Mouse (Mus musculus): Measurements from ENCODE around the gene Sf1.

The Sf1 gene

GRCm38 (mm10) chr19:6419805-6420310 is 56.4 kb downstream of the Sf1 start:
- no peak for DNase-seq (ENCODE audit: low read depth, low spot score)

- DNase-seq (ENCODE audit: low read depth, low spot score), result no peak
Observed at GRCm38 (mm10) chr19:6420481-6421210, 57.2 kb downstream of the Sf1 start.

GRCm38 (mm10) chr19:6421211-6421590 is 57.7 kb downstream of the Sf1 start:
- DNase-seq (ENCODE audit: low read depth, low spot score), result no peak

- DNase-seq (ENCODE audit: low read depth, low spot score), result no peak
Observed at GRCm38 (mm10) chr19:6422014-6422413, 58.5 kb downstream of the Sf1 start.

DNA sequence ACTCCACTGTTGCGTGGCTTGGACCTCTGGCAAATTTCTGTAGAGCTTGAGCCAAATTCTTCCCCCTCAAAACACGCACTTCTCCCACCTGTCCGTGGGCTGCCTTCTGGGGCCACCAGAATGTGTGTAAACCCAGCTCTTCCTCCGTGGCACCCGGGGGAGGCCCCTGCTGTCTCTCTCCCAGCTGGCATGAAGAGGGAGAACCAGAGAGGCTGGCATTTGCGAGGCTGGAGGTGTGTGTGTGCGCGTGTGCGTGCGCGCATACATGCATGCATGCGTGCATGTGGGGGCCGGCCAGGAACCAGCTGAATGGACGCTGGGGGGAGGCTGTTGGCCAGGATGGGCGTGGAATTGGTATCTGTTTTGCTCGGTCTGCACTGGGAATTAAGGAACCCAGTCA is 59.8 kb downstream of the Sf1 start:
- DNase-seq (ENCODE audit: low read depth, low spot score), result no peak

GRCm38 (mm10) chr19:6424137-6424881 is 60.8 kb downstream of the Sf1 start:
- no peak for DNase-seq (ENCODE audit: low read depth, low spot score)

- no peak for DNase-seq (ENCODE audit: low read depth, low spot score)
Observed at GRCm38 (mm10) chr19:6425595-6425994, 62.1 kb downstream of the Sf1 start.

DNA sequence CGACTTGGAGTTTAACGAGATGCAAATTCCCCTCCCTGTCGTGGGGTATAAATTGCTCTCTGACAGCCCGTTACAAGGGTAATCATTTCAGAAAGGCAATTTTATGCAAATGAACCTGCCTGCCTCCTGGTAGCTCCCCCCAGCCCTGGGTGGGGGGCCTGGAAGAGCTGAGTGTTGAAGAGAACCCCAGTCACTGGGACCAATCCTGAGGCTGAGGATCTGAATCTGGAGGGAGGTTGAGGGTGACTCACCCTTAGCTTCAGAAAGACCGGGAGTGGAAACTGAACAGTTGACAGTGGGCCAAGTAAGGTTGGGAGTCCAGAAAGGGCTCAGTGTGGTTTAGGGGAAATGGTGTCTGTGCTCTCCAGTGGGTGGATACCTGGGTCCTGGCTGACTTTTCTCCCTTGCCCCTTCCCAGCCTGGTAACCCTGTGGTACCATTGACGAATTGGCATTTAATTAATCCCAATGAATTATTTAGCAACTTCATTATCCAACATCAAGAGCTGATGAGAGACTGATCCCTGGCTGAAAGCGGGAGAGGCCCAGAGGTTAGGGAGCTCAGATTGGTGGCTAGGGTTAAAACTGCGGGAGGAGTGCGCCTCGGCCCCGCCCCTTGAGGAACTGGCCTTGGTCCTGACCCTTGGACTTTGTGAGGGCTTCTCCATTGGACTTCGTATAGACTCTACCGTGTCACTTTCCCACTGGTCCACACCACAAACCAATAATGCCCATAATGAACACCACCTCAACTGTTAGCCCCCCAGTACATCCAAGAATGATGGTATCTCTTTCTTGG is 63.4 kb downstream of the Sf1 start:
- peak; percentile 68 for DNase-seq (ENCODE audit: low read depth, low spot score)
